Mouse (Mus musculus) megakaryocyte, embryonic 14.5 days (primary cell): ENCODE data around the gene Tmed9. TPM values are rescaled to one million over a fixed set of nuclear protein-coding genes. Genes with fewer than 3 reads are reported as not detected.

Experiments
- H3K27me3 ChIP-seq: replicated peaks from 2 replicates; pipeline ENCODE3; 2012; ENCODE audit warnings: inconsistent platforms
- H3K36me3 ChIP-seq: replicated peaks from 2 replicates; pipeline ENCODE3; 2012; ENCODE audit warnings: low read length, inconsistent platforms, mixed read lengths
- H3K4me1 ChIP-seq: 2 replicates; pipeline ENCODE4 v1.6.1; 2012; ENCODE audit warnings: inconsistent platforms
- H3K4me3 ChIP-seq: replicated peaks from 2 replicates; pipeline ENCODE3; 2012; ENCODE audit warnings: moderate library complexity, mild to moderate bottlenecking, inconsistent platforms
- H3K9me3 ChIP-seq: 2 replicates; pipeline ENCODE4 v1.6.1; 2012; ENCODE audit warnings: inconsistent platforms
- FLI1 ChIP-seq: IDR thresholded peaks from 2 replicates; pipeline ENCODE4 v1.6.1; 2012; ENCODE audit warnings: low read length, inconsistent platforms, mixed read lengths
- GATA1 ChIP-seq: IDR thresholded peaks from 3 replicates; pipeline ENCODE4 v1.6.1; 2012; ENCODE audit warnings: mixed read lengths, low read length, inconsistent platforms, borderline replicate concordance
- polyA plus RNA-seq: library from polyadenylated mRNA; stranded (reverse); fragments of >175 nt; gene quantifications from 2 replicates; pipeline ENCODE4 v1.2.3, GENCODE M21; 2012; ENCODE audit warnings: low replicate concordance; ENCODE audit not compliant: insufficient read depth

The Tmed9 gene
- polyA plus RNA-seq, 1 experiment = 240 TPM

DNA sequence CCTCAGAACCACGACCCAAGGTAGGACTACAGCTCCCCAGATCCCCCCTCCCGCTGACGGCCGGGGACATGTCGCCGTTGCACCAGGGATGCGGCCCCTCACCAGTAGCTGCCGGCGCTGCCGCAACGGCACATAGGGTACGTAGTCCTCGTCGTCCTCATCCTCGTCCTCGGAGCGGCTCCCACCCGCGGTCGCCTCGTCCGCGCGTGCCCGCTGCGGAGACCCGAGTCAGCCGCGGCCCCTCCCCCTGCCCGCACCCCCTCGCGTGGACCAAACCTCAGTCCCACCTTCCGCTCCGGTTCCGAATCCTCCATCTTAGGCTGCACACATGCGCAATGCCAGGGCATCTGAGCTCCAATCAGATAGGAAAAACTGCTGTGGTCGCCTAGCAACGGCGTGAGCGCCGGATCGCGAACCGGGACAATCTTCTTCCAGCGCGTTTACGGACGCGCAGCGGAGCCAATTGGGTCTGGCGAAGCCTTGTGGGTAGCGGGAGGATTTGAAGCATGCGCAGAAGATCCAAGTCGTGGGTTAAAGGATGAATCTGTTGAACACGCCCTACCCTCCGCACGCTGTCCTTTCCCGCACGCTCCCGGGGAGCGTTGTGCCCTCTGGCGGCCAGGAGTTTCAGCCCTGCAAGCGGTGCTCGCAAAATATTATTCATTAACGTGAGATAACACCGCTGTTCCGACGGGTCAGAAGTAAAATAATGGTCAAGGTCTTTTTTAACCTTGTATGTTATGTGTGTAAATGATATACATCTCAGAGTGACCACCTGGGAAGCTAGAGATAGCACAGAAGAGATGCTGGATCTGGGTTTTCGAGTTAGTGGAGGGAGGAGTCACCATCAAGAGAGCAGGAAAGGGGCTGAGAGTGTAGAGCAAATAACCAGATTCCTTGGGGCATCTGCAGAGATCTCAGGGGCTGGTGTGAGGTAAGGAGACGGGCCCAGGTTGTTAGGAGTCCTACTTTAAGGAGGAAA is 37.0 kb upstream of the Tmed9 start, which contains the start of gene Ddx41:
Gene Ddx41, minus strand, starts transcription at position 465 of the 982 bp plus-strand sequence.
- Histone ChIP-seq H3K36me3 (peaks cover 84% of the 10 kb centered on the region), H3K9me3 (no peaks in the 10 kb centered on the region), H3K4me3 (peak within 1 kb of the TSS; percentile 98), H3K27me3 (no peaks in the 10 kb centered on the region), H3K4me1 (peaks cover 39% of the 10 kb centered on the region)
- TF ChIP-seq FLI1 = no peak
- TF ChIP-seq GATA1 = peak; percentile 95

DNA sequence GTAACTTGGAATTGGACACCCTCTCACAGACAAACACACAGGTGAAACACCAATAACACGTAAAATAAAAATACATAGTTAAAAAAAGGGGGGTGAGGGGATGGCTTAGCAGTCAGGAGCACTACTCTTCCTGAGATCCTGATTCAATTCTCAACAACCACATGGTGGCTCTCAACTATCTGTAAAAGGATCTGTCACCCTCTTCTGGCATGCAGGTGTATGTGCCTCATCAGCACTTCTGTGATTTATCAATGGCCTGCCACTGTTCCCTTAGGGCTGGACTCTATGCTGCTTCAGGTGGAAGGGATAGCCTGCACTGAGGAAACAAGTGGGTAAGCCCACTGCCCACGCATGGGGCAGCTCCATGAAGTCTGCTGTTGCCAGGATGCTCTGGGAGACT is 32.6 kb upstream of the Tmed9 start:
- no peaks in the 10 kb centered on the region for H3K27me3 ChIP-seq
- no peak overlapping the region for H3K4me3 ChIP-seq
- peaks cover 87% of the 10 kb centered on the region for H3K36me3 ChIP-seq
- peaks cover 31% of the 10 kb centered on the region for H3K4me1 ChIP-seq
- TF ChIP-seq FLI1 = no peak
- TF ChIP-seq GATA1 = no peak
- H3K9me3 ChIP-seq = no peaks in the 10 kb centered on the region

DNA sequence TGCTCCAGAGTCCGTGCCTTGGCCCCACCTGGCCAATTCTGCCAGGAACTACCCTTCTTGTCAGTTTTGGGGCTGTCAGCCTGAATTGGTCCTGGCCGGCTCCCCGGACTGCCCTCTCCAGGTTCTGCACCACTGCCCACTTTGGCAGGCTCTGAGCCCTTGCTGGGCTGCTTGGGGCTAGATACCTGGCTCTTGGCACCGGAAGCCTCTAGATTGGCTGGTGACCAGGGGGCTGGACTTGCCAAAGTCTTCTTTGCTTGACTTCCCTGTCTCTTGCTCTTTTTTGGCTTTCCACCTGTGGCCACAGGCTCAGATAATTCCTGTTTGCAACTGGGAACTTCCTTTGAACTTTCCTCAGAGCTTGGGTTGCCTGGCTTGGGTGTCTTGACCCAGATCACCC is 30.6 kb upstream of the Tmed9 start:
- Histone ChIP-seq H3K36me3 (peaks cover 100% of the 10 kb centered on the region), H3K4me1 (peaks cover 22% of the 10 kb centered on the region), H3K9me3 (no peaks in the 10 kb centered on the region), H3K27me3 (no peaks in the 10 kb centered on the region), H3K4me3 (no peak overlapping the region)
- TF ChIP-seq GATA1 = no peak
- TF ChIP-seq FLI1 = no peak

DNA sequence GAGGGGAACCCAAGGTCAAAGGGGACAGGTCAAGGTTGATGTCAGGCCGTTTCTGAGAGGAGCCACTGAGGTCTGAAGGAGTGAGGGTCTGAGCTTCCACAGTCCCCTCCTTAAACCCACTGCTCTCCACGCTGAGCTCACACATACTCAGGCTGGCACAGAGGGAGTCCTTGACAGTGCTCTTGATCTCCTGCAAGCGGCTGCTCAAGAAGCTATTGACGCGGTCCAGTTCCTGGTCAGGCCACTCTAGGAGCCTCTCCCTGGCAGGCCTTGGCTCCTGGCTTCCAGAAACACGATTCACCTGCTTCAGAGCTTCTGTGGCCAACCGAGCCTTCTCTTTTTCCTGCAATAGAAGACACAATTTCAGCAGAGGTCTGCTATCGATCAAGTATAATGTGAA is 30.1 kb upstream of the Tmed9 start:
- H3K27me3 ChIP-seq = no peaks in the 10 kb centered on the region
- H3K4me3 ChIP-seq = no peak overlapping the region
- no peaks in the 10 kb centered on the region for H3K9me3 ChIP-seq
- H3K4me1 ChIP-seq = peaks cover 22% of the 10 kb centered on the region
- no peak for TF ChIP-seq FLI1
- no peak for TF ChIP-seq GATA1
- H3K36me3 ChIP-seq = peaks cover 100% of the 10 kb centered on the region

DNA sequence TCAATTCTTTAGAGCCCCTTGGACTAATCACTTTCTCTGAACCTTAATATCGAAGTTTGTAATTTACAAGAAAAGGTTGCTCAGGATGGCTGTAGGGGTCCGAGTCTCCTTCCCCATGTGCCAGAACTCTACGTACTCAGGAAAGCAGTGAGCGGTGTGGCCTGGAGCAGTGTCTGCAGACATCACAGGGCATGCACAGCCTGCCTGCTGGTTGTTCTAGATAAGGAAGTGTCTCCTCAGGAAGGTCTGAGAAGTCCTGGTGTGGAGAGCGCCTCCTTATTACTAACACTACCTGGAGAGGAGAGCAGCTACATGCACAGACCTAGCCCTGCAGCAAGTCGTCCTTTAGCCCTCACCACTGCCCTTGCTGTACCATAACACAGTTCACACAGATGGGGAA is 28.7 kb upstream of the Tmed9 start:
- peaks cover 100% of the 10 kb centered on the region for H3K36me3 ChIP-seq
- no peaks in the 10 kb centered on the region for H3K9me3 ChIP-seq
- H3K27me3 ChIP-seq = no peaks in the 10 kb centered on the region
- peaks cover 18% of the 10 kb centered on the region for H3K4me1 ChIP-seq
- H3K4me3 ChIP-seq = peak overlapping the region; percentile 29
- TF ChIP-seq GATA1 (no peak), FLI1 (no peak)

DNA sequence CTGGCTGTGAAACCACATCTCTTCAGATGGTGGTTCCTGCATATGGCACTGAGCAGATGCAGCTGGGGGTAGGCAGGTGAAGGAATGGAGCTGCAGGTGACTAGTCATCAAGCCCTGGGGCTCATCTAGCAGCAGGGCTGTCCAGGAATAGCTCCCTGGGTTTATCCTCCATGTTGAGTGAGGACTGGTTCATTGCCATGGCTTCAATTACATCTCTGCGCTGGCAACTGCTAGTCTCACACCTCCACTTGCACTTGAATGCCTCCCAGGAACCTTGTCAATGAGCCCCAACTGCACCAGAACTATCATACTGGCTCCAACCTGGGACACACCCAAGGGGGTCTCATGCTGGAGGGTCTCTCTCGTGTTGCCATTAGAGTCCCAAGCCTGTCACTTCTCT is 25.6 kb upstream of the Tmed9 start:
- no peak overlapping the region for H3K4me3 ChIP-seq
- peaks cover 100% of the 10 kb centered on the region for H3K36me3 ChIP-seq
- H3K9me3 ChIP-seq = no peaks in the 10 kb centered on the region
- TF ChIP-seq GATA1 (no peak), FLI1 (no peak)
- H3K4me1 ChIP-seq = peaks cover 22% of the 10 kb centered on the region
- H3K27me3 ChIP-seq = no peaks in the 10 kb centered on the region

DNA sequence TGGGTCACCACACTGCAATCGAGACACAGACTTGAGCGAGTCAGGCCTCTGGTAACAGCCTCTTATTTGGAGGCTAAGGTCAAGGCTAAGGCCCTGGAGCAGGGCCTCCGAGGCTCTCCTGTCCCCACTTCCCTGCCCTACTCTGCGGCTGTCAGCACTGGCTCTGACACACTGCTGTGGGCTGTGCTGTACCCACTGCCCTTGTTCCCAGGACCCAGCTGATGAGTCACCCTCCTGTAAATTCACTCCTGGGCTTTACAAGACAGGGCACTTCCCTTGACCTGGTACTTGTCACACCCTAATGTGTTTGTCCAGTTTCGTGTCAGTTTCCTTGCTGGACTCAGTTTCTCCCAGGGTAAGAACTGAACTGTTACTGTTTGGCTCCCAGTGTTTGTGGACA is 25.1 kb upstream of the Tmed9 start:
- H3K4me1 ChIP-seq = peaks cover 22% of the 10 kb centered on the region
- TF ChIP-seq FLI1 (no peak), GATA1 (no peak)
- peaks cover 100% of the 10 kb centered on the region for H3K36me3 ChIP-seq
- H3K27me3 ChIP-seq = no peaks in the 10 kb centered on the region
- no peaks in the 10 kb centered on the region for H3K9me3 ChIP-seq
- H3K4me3 ChIP-seq = no peak overlapping the region

DNA sequence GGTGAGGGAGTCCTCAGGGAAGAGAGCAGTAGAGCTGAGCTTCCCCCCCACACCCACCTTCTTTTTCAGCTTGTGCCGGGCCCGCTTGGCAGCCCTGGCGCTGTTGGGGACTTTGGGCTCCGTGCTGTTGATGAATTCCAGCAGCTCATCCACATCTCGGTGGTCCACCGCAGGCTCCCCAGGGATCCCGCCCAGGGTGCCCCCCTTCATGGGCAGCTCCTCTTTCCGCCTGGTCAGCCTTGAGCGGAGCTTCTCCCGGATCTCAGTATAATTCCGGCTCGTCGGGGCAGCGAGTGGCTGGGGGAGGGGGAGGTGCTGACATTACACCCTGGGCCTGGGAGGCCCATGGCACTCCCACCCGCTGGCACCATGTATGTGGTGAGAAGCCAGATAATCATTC is 24.5 kb upstream of the Tmed9 start:
- peaks cover 20% of the 10 kb centered on the region for H3K4me1 ChIP-seq
- no peaks in the 10 kb centered on the region for H3K9me3 ChIP-seq
- TF ChIP-seq FLI1 = no peak
- TF ChIP-seq GATA1 = no peak
- H3K4me3 ChIP-seq = no peak overlapping the region
- H3K36me3 ChIP-seq = peaks cover 100% of the 10 kb centered on the region
- no peaks in the 10 kb centered on the region for H3K27me3 ChIP-seq

DNA sequence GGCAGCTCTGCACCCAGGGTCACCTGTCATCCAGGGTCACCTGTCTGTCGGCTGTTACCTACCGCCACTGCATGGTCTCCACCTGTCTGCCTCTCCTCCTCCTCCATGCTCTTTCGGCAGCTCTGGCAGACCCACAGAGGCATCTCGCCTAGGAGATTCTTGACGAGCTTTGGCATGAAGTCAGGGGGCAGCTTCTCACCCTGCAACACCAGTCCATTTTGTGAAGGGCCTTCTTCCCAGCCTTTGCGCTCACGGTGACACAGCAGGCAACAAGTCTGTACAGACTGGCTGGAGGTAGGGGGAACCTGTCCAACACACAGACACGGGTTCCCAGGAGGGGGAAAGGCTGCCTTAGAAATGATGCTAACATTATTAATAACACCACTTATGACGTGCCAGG is 17.6 kb upstream of the Tmed9 start:
- Histone ChIP-seq H3K36me3 (peaks cover 88% of the 10 kb centered on the region), H3K4me3 (no peak overlapping the region), H3K9me3 (no peaks in the 10 kb centered on the region), H3K27me3 (no peaks in the 10 kb centered on the region), H3K4me1 (peaks cover 18% of the 10 kb centered on the region)
- TF ChIP-seq FLI1 = no peak
- TF ChIP-seq GATA1 = no peak

DNA sequence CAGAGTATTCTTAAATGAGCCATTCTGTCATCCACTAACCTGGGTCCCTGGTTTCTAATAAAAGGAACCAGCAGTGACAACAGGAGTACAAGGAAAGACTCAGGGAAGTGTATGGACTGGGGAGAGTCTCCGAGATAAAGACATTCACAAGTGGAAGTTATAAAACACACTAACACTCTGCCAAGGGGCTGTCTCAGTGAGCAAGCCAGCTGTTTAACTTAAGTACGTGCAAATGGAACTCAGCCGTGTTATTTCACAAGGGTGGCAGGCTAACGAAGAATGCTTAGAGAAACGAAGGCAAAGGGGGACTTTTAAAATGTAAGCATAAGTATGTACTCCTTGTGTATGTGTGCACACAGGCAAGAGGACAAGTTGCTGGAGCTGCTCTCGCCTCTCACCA is 16.0 kb upstream of the Tmed9 start:
- no peaks in the 10 kb centered on the region for H3K9me3 ChIP-seq
- H3K36me3 ChIP-seq = peaks cover 87% of the 10 kb centered on the region
- H3K27me3 ChIP-seq = no peaks in the 10 kb centered on the region
- H3K4me1 ChIP-seq = peaks cover 22% of the 10 kb centered on the region
- H3K4me3 ChIP-seq = no peak overlapping the region
- TF ChIP-seq FLI1 (no peak), GATA1 (no peak)
